Mouse (Mus musculus) activated CD4-positive, CD25-positive, alpha-beta regulatory T cell (primary cell): Measurements from ENCODE around the gene Myh8. TPM values are rescaled to one million over a fixed set of nuclear protein-coding genes. Genes with fewer than 3 reads are reported as not detected.

Experiments used
- polyA plus RNA-seq, 2 experiments: library from polyadenylated mRNA; unstranded; fragments of 100-300 nt; shearing (Covaris generic); gene quantifications; one replicate each; pipeline ENCODE4 v1.2.1; 2017

The Myh8 gene
- under 1 TPM in 1 of 2 experiments, not detected in 1; 0.50 TPM for polyA plus RNA-seq

GRCm38 (mm10) chr11:67276601-67277174 lies at the start of gene Myh8:
Gene Myh8, plus strand, starts transcription at chr11:67277124.

GRCm38 (mm10) chr11:67237481-67238079 lies 39.3 kb upstream of the Myh8 start, which contains the start of gene Myh4:
Gene Myh4, plus strand, starts transcription at chr11:67238029.

GRCm38 (mm10) chr11:67321358-67321757 lies 44.4 kb downstream of the Myh8 start, which contains the start of gene Myh13:
Gene Myh13, plus strand, starts transcription at chr11:67321658.

Other genes with a start within 250 kb of the Myh8 start
- 10 to 100 TPM; 50.2 to 55.1 TPM for gene Adprm, start 224.5 kb upstream of the Myh8 start, polyA plus RNA-seq
- gene Sco1, start 224.5 kb upstream of the Myh8 start, polyA plus RNA-seq = 10 to 100 TPM; 10.2 to 12.4 TPM
- gene Myh3, start 198.8 kb upstream of the Myh8 start, polyA plus RNA-seq = under 1 TPM; 0.10 to 0.44 TPM
- gene Myh2, start 106.1 kb upstream of the Myh8 start, polyA plus RNA-seq = under 1 TPM in 1 of 2 experiments, not detected in 1; 0.47 TPM
- gene Myh1, start 77.1 kb upstream of the Myh8 start, polyA plus RNA-seq = under 1 TPM in 1 of 2 experiments, not detected in 1; 0.12 TPM
- under 1 TPM in 1 of 2 experiments, not detected in 1; 0.23 TPM for gene Myh4, start 39.1 kb upstream of the Myh8 start, polyA plus RNA-seq
- not detected for gene Myh13, start 44.5 kb downstream of the Myh8 start, polyA plus RNA-seq
- under 1 TPM; 0.64 to 0.68 TPM for gene Gas7, start 178.3 kb downstream of the Myh8 start, polyA plus RNA-seq